Mouse (Mus musculus): ENCODE data around the gene C2cd5.

- TF ChIP-seq CTCF (IDR thresholded peaks at IDR 0.05) (no peak), EP300 (IDR thresholded peaks at IDR 0.05) (no peak)
These were observed 132.5 kb downstream of the C2cd5 start for GRCm38 (mm10) chr6:142967407-142967806.

Measured in lung, postnatal 0 days (tissue).